Mouse (Mus musculus): Measurements from ENCODE around the gene Ren1. TPM values are rescaled to one million over a fixed set of nuclear protein-coding genes. Genes with fewer than 3 reads are reported as not detected.

Ren1 gene
- polyA plus RNA-seq, 1 experiment from 2014 or later = 0.99 TPM

- peaks cover 22% of the 10 kb centered on the region for H3K4me1 ChIP-seq
These were observed 53.7 kb downstream of the Ren1 start for GRCm38 (mm10) chr1:133404005-133404404.

DNA sequence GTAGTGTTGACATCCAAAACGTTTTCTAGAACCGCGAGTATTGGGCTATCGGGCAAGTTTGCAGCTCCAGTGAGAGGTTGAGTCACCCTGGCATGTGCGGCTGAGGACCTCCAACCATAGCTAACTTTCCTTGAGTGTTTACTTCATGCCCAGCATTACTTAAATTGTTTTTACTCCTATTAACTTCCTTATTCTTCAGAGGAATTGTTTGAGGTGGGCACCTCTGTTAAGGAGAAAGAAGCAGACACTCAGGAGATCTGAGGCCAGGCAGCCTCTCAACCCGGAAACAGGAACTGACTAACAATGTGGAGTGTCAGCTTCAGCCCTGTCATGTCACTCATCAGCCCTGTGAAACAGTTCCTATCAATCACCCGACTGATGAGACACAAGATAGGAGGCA, 56.3 kb downstream of the Ren1 start:
- 81% methylated on average over 7 of the region's 7 CpGs for WGBS
- Histone ChIP-seq H3K27ac (no peak overlapping the region), H3K4me3 (no peak overlapping the region), H3K4me1 (peaks cover 28% of the 10 kb centered on the region), H3K9ac (no peak overlapping the region), H3K27me3 (no peaks in the 10 kb centered on the region), H3K36me3 (no peaks in the 10 kb centered on the region), H3K9me3 (replicated peaks) (no peaks in the 10 kb centered on the region), H3K4me2 (replicated peaks) (no peak overlapping the region)
- no peak for ATAC-seq (ENCODE audit: low FRiP score)

More at GRCm38 (mm10) chr1:133404005-133404404, 53.7 kb downstream of the Ren1 start:
- H3K4me2 ChIP-seq (replicated peaks) = no peak overlapping the region
- no peak overlapping the region for H3K27ac ChIP-seq
- ATAC-seq (ENCODE audit: low FRiP score) = no peak
- 96% methylated on average over 4 of the region's 4 CpGs for WGBS
- no peaks in the 10 kb centered on the region for H3K36me3 ChIP-seq
- H3K9me3 ChIP-seq (replicated peaks) = no peaks in the 10 kb centered on the region
- no peaks in the 10 kb centered on the region for H3K27me3 ChIP-seq
- no peak overlapping the region for H3K4me3 ChIP-seq
- H3K9ac ChIP-seq = no peak overlapping the region

- Histone ChIP-seq H3K4me3 (no peak overlapping the region), H3K9ac (no peak overlapping the region), H3K36me3 (no peaks in the 10 kb centered on the region), H3K27me3 (no peaks in the 10 kb centered on the region), H3K9me3 (replicated peaks) (no peaks in the 10 kb centered on the region), H3K4me2 (replicated peaks) (no peak overlapping the region), H3K27ac (no peak overlapping the region), H3K4me1 (peaks cover 35% of the 10 kb centered on the region)
- 44% methylated on average over 6 of the region's 6 CpGs for WGBS
- no peak for ATAC-seq (ENCODE audit: low FRiP score)
These were observed 57.1 kb downstream of the Ren1 start for GRCm38 (mm10) chr1:133407436-133407835.

- no peak overlapping the region for H3K9ac ChIP-seq
- no peak overlapping the region for H3K4me2 ChIP-seq (replicated peaks)
- H3K4me3 ChIP-seq = no peak overlapping the region
- ATAC-seq (ENCODE audit: low FRiP score) = no peak
- H3K9me3 ChIP-seq (replicated peaks) = no peaks in the 10 kb centered on the region
- 25% methylated on average over 9 of the region's 9 CpGs for WGBS
- no peaks in the 10 kb centered on the region for H3K27me3 ChIP-seq
- H3K36me3 ChIP-seq = no peaks in the 10 kb centered on the region
- H3K27ac ChIP-seq = no peak overlapping the region
- H3K4me1 ChIP-seq = peaks cover 44% of the 10 kb centered on the region
These were observed 58.0 kb downstream of the Ren1 start for GRCm38 (mm10) chr1:133408321-133408720.

DNA sequence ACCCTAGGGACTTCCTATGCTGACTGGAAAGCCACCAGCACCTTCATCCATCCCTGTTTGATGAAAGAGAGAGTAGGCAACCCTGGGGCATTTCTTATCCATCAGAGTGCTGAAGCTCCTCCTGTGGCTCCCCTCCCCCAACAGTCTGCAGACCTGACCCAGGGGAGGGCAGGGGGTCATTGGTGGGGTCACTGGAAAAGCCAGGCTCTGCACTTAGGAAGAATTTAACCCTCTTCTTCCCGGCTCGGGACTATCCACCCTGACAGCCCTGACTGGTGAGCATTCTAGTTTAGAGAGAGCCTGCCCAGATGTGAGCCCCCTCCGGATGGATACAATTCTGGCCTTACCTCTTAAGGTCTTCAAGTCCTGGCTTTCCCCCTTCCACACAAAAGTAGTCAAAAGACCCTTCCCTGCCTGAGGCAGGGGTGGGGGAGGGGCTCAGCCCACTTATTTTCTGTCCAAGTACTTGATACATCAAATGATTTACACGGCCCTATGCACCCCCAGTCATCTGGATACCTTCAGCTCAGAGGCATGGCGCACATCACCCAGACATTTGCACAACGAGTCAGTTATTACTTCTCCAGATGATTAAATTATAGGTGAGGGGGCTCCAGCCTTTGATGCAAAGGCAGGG, 58.7 kb downstream of the Ren1 start:
- Histone ChIP-seq H3K27ac (no peak overlapping the region), H3K36me3 (no peaks in the 10 kb centered on the region), H3K9ac (0 out of 2 replicates have a peak overlapping the region, but pooled peaks have one; percentile 2), H3K4me1 (peaks cover 49% of the 10 kb centered on the region), H3K4me2 (replicated peaks) (peak overlapping the region; percentile 17; the same call in 1 of the 2 replicates), H3K4me3 (no peak overlapping the region), H3K27me3 (no peaks in the 10 kb centered on the region), H3K9me3 (replicated peaks) (no peaks in the 10 kb centered on the region)
- no peak for ATAC-seq (ENCODE audit: low FRiP score)
- WGBS = 5% methylated on average over 6 of the region's 6 CpGs

DNA sequence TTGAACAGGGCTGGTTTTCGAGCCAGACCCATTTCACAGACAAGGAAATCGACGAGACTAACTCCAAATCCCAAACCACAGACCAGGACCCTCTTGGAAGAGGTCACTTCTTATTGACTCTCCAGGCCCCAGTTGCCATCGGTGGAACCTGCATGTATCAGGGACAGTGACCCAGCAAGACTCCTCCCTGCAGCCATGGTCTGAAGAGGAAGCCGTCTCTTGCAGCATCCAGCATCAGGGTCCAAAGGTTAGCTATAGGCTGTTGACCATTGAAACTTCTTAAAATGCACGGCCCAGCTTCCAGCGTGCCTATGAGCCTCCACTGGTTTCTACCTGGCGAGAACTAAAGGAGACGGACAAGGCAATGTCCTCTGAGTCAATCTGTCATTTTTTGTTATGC, 59.5 kb downstream of the Ren1 start:
- no peak overlapping the region for H3K4me3 ChIP-seq

More for the DNA sequence above, 59.5 kb downstream of the Ren1 start:
- Histone ChIP-seq H3K36me3 (no peaks in the 10 kb centered on the region), H3K4me2 (replicated peaks) (no peak overlapping the region), H3K9ac (no peak overlapping the region), H3K27me3 (no peaks in the 10 kb centered on the region), H3K9me3 (replicated peaks) (no peaks in the 10 kb centered on the region), H3K27ac (no peak overlapping the region), H3K4me1 (peaks cover 56% of the 10 kb centered on the region)
- 49% methylated on average over 9 of the region's 9 CpGs for WGBS
- ATAC-seq (ENCODE audit: low FRiP score) = no peak

Other genes with a start within 250 kb of the Ren1 start
- 49.1 and 53.4 TPM in 2 replicates for gene Ppp1r15b, start 219.4 kb upstream of the Ren1 start, polyA plus RNA-seq (2016; fragmentation: Nextera tagmentation; extraction: Ambion mirVana)
- 25.8 and 29.1 TPM in 2 replicates for gene Plekha6, start 186.3 kb upstream of the Ren1 start, polyA plus RNA-seq (2016; fragmentation: Nextera tagmentation; extraction: Ambion mirVana)
- not detected in 2 replicates for gene Golt1a, start 40.7 kb upstream of the Ren1 start, polyA plus RNA-seq (2016; fragmentation: Nextera tagmentation; extraction: Ambion mirVana)
- not detected in 2 replicates for gene Kiss1, start 28.6 kb upstream of the Ren1 start, polyA plus RNA-seq (2016; fragmentation: Nextera tagmentation; extraction: Ambion mirVana)
- gene Etnk2, start 13.1 kb downstream of the Ren1 start, polyA plus RNA-seq (2016; fragmentation: Nextera tagmentation; extraction: Ambion mirVana) = 5.2 and 5.6 TPM in 2 replicates
- 17.5 and 19.2 TPM in 2 replicates for gene Sox13, start 73.9 kb downstream of the Ren1 start, polyA plus RNA-seq (2016; fragmentation: Nextera tagmentation; extraction: Ambion mirVana)